12 mouse cellular contexts compared by ENCODE assay signal in the genomic region with DNA sequence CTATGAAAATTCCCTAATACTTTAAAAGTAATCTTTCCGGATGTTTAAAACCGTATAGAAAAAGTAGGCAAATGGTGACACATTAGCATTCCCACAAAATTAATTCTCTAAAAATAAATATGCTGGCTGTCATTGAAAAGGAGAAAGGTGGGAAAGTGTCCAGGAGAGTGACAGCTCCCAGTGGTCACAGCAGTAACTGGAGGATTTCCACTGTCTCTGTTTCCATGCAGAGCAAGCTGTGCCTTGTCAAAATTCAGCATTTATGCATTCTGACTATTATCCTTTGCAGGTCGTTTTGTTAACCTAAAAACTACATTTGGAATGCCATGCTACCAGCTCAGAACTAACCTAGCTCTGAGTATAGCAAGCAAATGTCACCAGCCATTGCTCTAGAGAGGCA.
"Had no signal": no experiment of that assay in that cellular context is flagged by ENCODE, and none has a peak within 500 bp of the region (broad histone marks: within the 10 kb centered on the region; RNA-seq: fewer than 3 reads in every experiment).

No protein-coding gene starts in this region.

- DNase-seq: retina, postnatal 1 day; right cerebral cortex, adult 18-20 months; right cerebral cortex, postnatal 14 days; right cerebral cortex, postnatal 25 days; right cerebral cortex, postnatal 4 days; spleen, adult 18-20 months; thymus, adult 18-20 months; thymus, adult 2 months; thymus, postnatal 14 days; thymus, postnatal 25 days; thymus, postnatal 36 days; thymus, postnatal 4 days had no signal
